Comparison of ENCODE assay signal across 27 mouse cellular contexts in genomic region chr2:163218095-163218494, GRCm38 (mm10). TPM values are rescaled to one million over a fixed set of nuclear protein-coding genes. Genes with fewer than 3 reads are reported as not detected.
"Had no signal": no experiment of that assay in that cellular context is flagged by ENCODE, and none has a peak within 500 bp of the region (broad histone marks: within the 10 kb centered on the region; RNA-seq: fewer than 3 reads in every experiment).

No protein-coding gene starts in this region.

- H3K36me3 ChIP-seq: embryonic facial prominence, embryonic 10.5 days; embryonic facial prominence, embryonic 12.5 days; embryonic facial prominence, embryonic 13.5 days; embryonic facial prominence, embryonic 15.5 days; forebrain, embryonic 10.5 days; forebrain, embryonic 12.5 days; forebrain, embryonic 15.5 days; heart, embryonic 10.5 days had no signal

- H3K4me3 ChIP-seq: embryonic facial prominence, embryonic 10.5 days; embryonic facial prominence, embryonic 12.5 days; embryonic facial prominence, embryonic 13.5 days; embryonic facial prominence, embryonic 15.5 days; erythroblast, embryonic 14.5 days; forebrain, embryonic 10.5 days; forebrain, embryonic 12.5 days; forebrain, embryonic 13.5 days; forebrain, embryonic 15.5 days; gastrocnemius, adult 2 months; heart, adult 2 months; heart, embryonic 10.5 days had no signal

- H3K4me2 ChIP-seq: embryonic facial prominence, embryonic 12.5 days; embryonic facial prominence, embryonic 13.5 days; embryonic facial prominence, embryonic 15.5 days; forebrain, embryonic 12.5 days; forebrain, embryonic 13.5 days; forebrain, embryonic 15.5 days; heart, embryonic 11.5 days had no signal

- H3K27ac ChIP-seq: embryonic facial prominence, embryonic 10.5 days; embryonic facial prominence, embryonic 12.5 days; embryonic facial prominence, embryonic 13.5 days; embryonic facial prominence, embryonic 15.5 days; forebrain, embryonic 13.5 days; forebrain, embryonic 15.5 days; gastrocnemius, adult 2 months; heart, adult 2 months had no signal

- H3K9ac ChIP-seq: embryonic facial prominence, embryonic 12.5 days; embryonic facial prominence, embryonic 13.5 days; embryonic facial prominence, embryonic 15.5 days; forebrain, embryonic 12.5 days; forebrain, embryonic 13.5 days; forebrain, embryonic 15.5 days; forebrain, postnatal 0 days had no signal

- H3K27me3 ChIP-seq: embryonic facial prominence, embryonic 12.5 days; forebrain, embryonic 12.5 days; forebrain, embryonic 13.5 days; forebrain, embryonic 15.5 days had no signal

- DNase-seq: cerebellum, postnatal 14 days; cerebellum, postnatal 25 days; cerebellum, postnatal 36 days; embryo, embryonic 11 days; forebrain, postnatal 0 days; gastrocnemius, adult 2 months; gastrocnemius, postnatal 10 days; gastrocnemius, postnatal 14 days; gastrocnemius, postnatal 25 days; gastrocnemius, postnatal 36 days; heart, adult 11 months; heart, adult 18-20 months; heart, adult 2 months had no signal

- H3K9me3 ChIP-seq: embryonic facial prominence, embryonic 10.5 days; embryonic facial prominence, embryonic 12.5 days; embryonic facial prominence, embryonic 13.5 days; embryonic facial prominence, embryonic 15.5 days; forebrain, embryonic 10.5 days; forebrain, embryonic 12.5 days; forebrain, embryonic 13.5 days; forebrain, embryonic 15.5 days; heart, embryonic 10.5 days had no signal

- ATAC-seq: forebrain, embryonic 13.5 days; forebrain, embryonic 15.5 days; forebrain, embryonic 16.5 days; forebrain, postnatal 0 days had no signal

RNA-seq across cellular contexts. Expression of gene Tox2, which starts 15.2 kb away (rescaled TPM):
- total RNA-seq: common myeloid progenitor, adult 5-6 weeks; granulocyte monocyte progenitor cell, adult 5-6 weeks had no signal
